Mouse (Mus musculus): Measurements from ENCODE around the gene Prss42. TPM values are rescaled to one million over a fixed set of nuclear protein-coding genes. Genes with fewer than 3 reads are reported as not detected.

Prss42 gene
- polyA plus RNA-seq, 1 experiment from 2014 or later, result not detected

- Histone ChIP-seq H3K4me1 (ENCODE audit: control insufficient read depth, insufficient read depth, low read length) (peaks cover 5% of the 10 kb centered on the region), H3K36me3 (ENCODE audit: control insufficient read depth, insufficient read depth, low read length) (no peaks in the 10 kb centered on the region), H3K9me3 (ENCODE audit: control insufficient read depth, low read length) (no peaks in the 10 kb centered on the region), H3K9ac (ENCODE audit: low read length) (peak overlapping the region; percentile 74), H3K27ac (ENCODE audit: low read depth, low read length) (no peak overlapping the region), H3K27me3 (ENCODE audit: control insufficient read depth, insufficient read depth, low read length) (no peaks in the 10 kb centered on the region), H3K4me2 (peak overlapping the region; percentile 83), H3K4me3 (ENCODE audit: low read depth, low read length) (peak overlapping the region; percentile 47)
- 0% methylated on average over 42 of the region's 43 CpGs for WGBS
- DNase-seq (ENCODE audit: low spot score, missing footprints) (peak; percentile 100), ATAC-seq (ENCODE audit: low FRiP score) (peak; percentile 96)
Measured at GRCm38 (mm10) chr9:110781256-110781721, 16.7 kb upstream of the Prss42 start.

- peak overlapping the region; percentile 83 for H3K4me2 ChIP-seq
- H3K27ac ChIP-seq (ENCODE audit: low read depth, low read length), result no peak overlapping the region
- no peaks in the 10 kb centered on the region for H3K36me3 ChIP-seq (ENCODE audit: control insufficient read depth, insufficient read depth, low read length)
- DNase-seq (ENCODE audit: low spot score, missing footprints), result peak; percentile 98
- no peaks in the 10 kb centered on the region for H3K27me3 ChIP-seq (ENCODE audit: control insufficient read depth, insufficient read depth, low read length)
- H3K9me3 ChIP-seq (ENCODE audit: control insufficient read depth, low read length), result no peaks in the 10 kb centered on the region
- ATAC-seq (ENCODE audit: low FRiP score), result peak; percentile 77
- H3K4me1 ChIP-seq (ENCODE audit: control insufficient read depth, insufficient read depth, low read length), result peaks cover 5% of the 10 kb centered on the region
- peak overlapping the region; percentile 74 for H3K9ac ChIP-seq (ENCODE audit: low read length)
- peak overlapping the region; percentile 47 for H3K4me3 ChIP-seq (ENCODE audit: low read depth, low read length)
- under 1% methylated on average over 23 of the region's 23 CpGs for WGBS
Measured at GRCm38 (mm10) chr9:110781731-110782130, 16.2 kb upstream of the Prss42 start.

- WGBS, result 52% methylated on average over 1 of the region's 1 CpGs
- ATAC-seq (ENCODE audit: low FRiP score), result no peak
Measured at GRCm38 (mm10) chr9:110783611-110784010, 14.4 kb upstream of the Prss42 start.

GRCm38 (mm10) chr9:110788169-110788568, 9.8 kb upstream of the Prss42 start:
- Histone ChIP-seq H3K27me3 (ENCODE audit: control insufficient read depth, insufficient read depth, low read length) (no peaks in the 10 kb centered on the region), H3K27ac (ENCODE audit: low read depth, low read length) (no peak overlapping the region), H3K36me3 (ENCODE audit: control insufficient read depth, insufficient read depth, low read length) (no peaks in the 10 kb centered on the region), H3K4me2 (no peak overlapping the region), H3K9ac (ENCODE audit: low read length) (no peak overlapping the region), H3K9me3 (ENCODE audit: control insufficient read depth, low read length) (no peaks in the 10 kb centered on the region; the same call in 1 of the 2 replicates), H3K4me1 (ENCODE audit: control insufficient read depth, insufficient read depth, low read length) (no peaks in the 10 kb centered on the region), H3K4me3 (ENCODE audit: low read depth, low read length) (no peak overlapping the region)
- DNase-seq (ENCODE audit: low spot score, missing footprints) (no peak), ATAC-seq (ENCODE audit: low FRiP score) (no peak)
- 90% methylated on average over 3 of the region's 3 CpGs for WGBS

More at GRCm38 (mm10) chr9:110783611-110784010, 14.4 kb upstream of the Prss42 start:
- no peak overlapping the region for H3K4me2 ChIP-seq
- no peak overlapping the region for H3K9ac ChIP-seq (ENCODE audit: low read length)
- no peaks in the 10 kb centered on the region for H3K27me3 ChIP-seq (ENCODE audit: control insufficient read depth, insufficient read depth, low read length)
- no peak for DNase-seq (ENCODE audit: low spot score, missing footprints)
- no peak overlapping the region for H3K4me3 ChIP-seq (ENCODE audit: low read depth, low read length)
- H3K27ac ChIP-seq (ENCODE audit: low read depth, low read length), result no peak overlapping the region
- no peaks in the 10 kb centered on the region for H3K36me3 ChIP-seq (ENCODE audit: control insufficient read depth, insufficient read depth, low read length)
- H3K9me3 ChIP-seq (ENCODE audit: control insufficient read depth, low read length), result no peaks in the 10 kb centered on the region; the same call in 1 of the 2 replicates
- H3K4me1 ChIP-seq (ENCODE audit: control insufficient read depth, insufficient read depth, low read length), result peaks cover 5% of the 10 kb centered on the region

GRCm38 (mm10) chr9:110790462-110790861, 7.5 kb upstream of the Prss42 start:
- Histone ChIP-seq H3K36me3 (ENCODE audit: control insufficient read depth, insufficient read depth, low read length) (no peaks in the 10 kb centered on the region), H3K9me3 (ENCODE audit: control insufficient read depth, low read length) (no peaks in the 10 kb centered on the region; the same call in 1 of the 2 replicates), H3K4me2 (no peak overlapping the region), H3K9ac (ENCODE audit: low read length) (no peak overlapping the region), H3K4me3 (ENCODE audit: low read depth, low read length) (no peak overlapping the region), H3K4me1 (ENCODE audit: control insufficient read depth, insufficient read depth, low read length) (no peaks in the 10 kb centered on the region), H3K27ac (ENCODE audit: low read depth, low read length) (no peak overlapping the region), H3K27me3 (ENCODE audit: control insufficient read depth, insufficient read depth, low read length) (no peaks in the 10 kb centered on the region)
- no peak for DNase-seq (ENCODE audit: low spot score, missing footprints)
- ATAC-seq (ENCODE audit: low FRiP score), result no peak
- 76% methylated on average over 4 of the region's 4 CpGs for WGBS

GRCm38 (mm10) chr9:110797013-110797412, 953 bp upstream of the Prss42 start:
- H3K9me3 ChIP-seq (ENCODE audit: control insufficient read depth, low read length), result no peaks in the 10 kb centered on the region
- no peak overlapping the region for H3K4me2 ChIP-seq
- no peaks in the 10 kb centered on the region for H3K4me1 ChIP-seq (ENCODE audit: control insufficient read depth, insufficient read depth, low read length)
- no peak overlapping the region for H3K27ac ChIP-seq (ENCODE audit: low read depth, low read length)
- H3K27me3 ChIP-seq (ENCODE audit: control insufficient read depth, insufficient read depth, low read length), result no peaks in the 10 kb centered on the region
- 84% methylated on average over 10 of the region's 10 CpGs for WGBS
- no peak overlapping the region for H3K4me3 ChIP-seq (ENCODE audit: low read depth, low read length)
- H3K36me3 ChIP-seq (ENCODE audit: control insufficient read depth, insufficient read depth, low read length), result no peaks in the 10 kb centered on the region
- ATAC-seq (ENCODE audit: low FRiP score) (no peak), DNase-seq (ENCODE audit: low spot score, missing footprints) (no peak)
- H3K9ac ChIP-seq (ENCODE audit: low read length), result no peak overlapping the region

GRCm38 (mm10) chr9:110800834-110801479, 3.0 kb downstream of the Prss42 start:
- WGBS, result 87% methylated on average over 8 of the region's 8 CpGs
- Histone ChIP-seq H3K4me3 (ENCODE audit: low read depth, low read length) (no peak overlapping the region), H3K9ac (ENCODE audit: low read length) (no peak overlapping the region), H3K4me1 (ENCODE audit: control insufficient read depth, insufficient read depth, low read length) (no peaks in the 10 kb centered on the region), H3K4me2 (no peak overlapping the region), H3K36me3 (ENCODE audit: control insufficient read depth, insufficient read depth, low read length) (no peaks in the 10 kb centered on the region), H3K9me3 (ENCODE audit: control insufficient read depth, low read length) (no peaks in the 10 kb centered on the region), H3K27me3 (ENCODE audit: control insufficient read depth, insufficient read depth, low read length) (no peaks in the 10 kb centered on the region), H3K27ac (ENCODE audit: low read depth, low read length) (no peak overlapping the region)
- ATAC-seq (ENCODE audit: low FRiP score) (no peak), DNase-seq (ENCODE audit: low spot score, missing footprints) (no peak)

- ATAC-seq (ENCODE audit: low FRiP score), result no peak
- H3K27ac ChIP-seq (ENCODE audit: low read depth, low read length), result no peak overlapping the region
- no peaks in the 10 kb centered on the region for H3K9me3 ChIP-seq (ENCODE audit: control insufficient read depth, low read length)
- H3K27me3 ChIP-seq (ENCODE audit: control insufficient read depth, insufficient read depth, low read length), result no peaks in the 10 kb centered on the region
- no peak for DNase-seq (ENCODE audit: low spot score, missing footprints)
- H3K9ac ChIP-seq (ENCODE audit: low read length), result no peak overlapping the region
- H3K36me3 ChIP-seq (ENCODE audit: control insufficient read depth, insufficient read depth, low read length), result no peaks in the 10 kb centered on the region
- WGBS, result 68% methylated on average over 4 of the region's 4 CpGs
- H3K4me2 ChIP-seq, result no peak overlapping the region
- H3K4me1 ChIP-seq (ENCODE audit: control insufficient read depth, insufficient read depth, low read length), result no peaks in the 10 kb centered on the region
- H3K4me3 ChIP-seq (ENCODE audit: low read depth, low read length), result no peak overlapping the region
Measured at GRCm38 (mm10) chr9:110803294-110803693, 5.3 kb downstream of the Prss42 start.

GRCm38 (mm10) chr9:110810051-110810450, 12.1 kb downstream of the Prss42 start:
- Histone ChIP-seq H3K4me2 (no peak overlapping the region), H3K27ac (ENCODE audit: low read depth, low read length) (no peak overlapping the region), H3K4me3 (ENCODE audit: low read depth, low read length) (no peak overlapping the region), H3K27me3 (ENCODE audit: control insufficient read depth, insufficient read depth, low read length) (no peaks in the 10 kb centered on the region), H3K36me3 (ENCODE audit: control insufficient read depth, insufficient read depth, low read length) (no peaks in the 10 kb centered on the region), H3K4me1 (ENCODE audit: control insufficient read depth, insufficient read depth, low read length) (no peaks in the 10 kb centered on the region), H3K9me3 (ENCODE audit: control insufficient read depth, low read length) (no peaks in the 10 kb centered on the region), H3K9ac (ENCODE audit: low read length) (no peak overlapping the region)
- no peak for DNase-seq (ENCODE audit: low spot score, missing footprints)
- WGBS, result 92% methylated on average over 4 of the region's 4 CpGs
- no peak for ATAC-seq (ENCODE audit: low FRiP score)
